In genomic region chr11:61036639-61037038, GRCm38 (mm10) we compare ENCODE assay signal across 11 mouse cellular contexts. TPM values are rescaled to one million over a fixed set of nuclear protein-coding genes. Genes with fewer than 3 reads are reported as not detected.
"Had no signal": no experiment of that assay in that cellular context is flagged by ENCODE, and none has a peak within 500 bp of the region (broad histone marks: within the 10 kb centered on the region; RNA-seq: fewer than 3 reads in every experiment).

No protein-coding gene starts in this region.

- DNase-seq: cerebellum, adult 8-10 months; cerebellum, adult 9-11 months; cerebellum, postnatal 14 days; embryo, embryonic 11 days; forebrain, postnatal 0 days; gastrocnemius, adult 2 months; gastrocnemius, postnatal 10 days; gastrocnemius, postnatal 25 days; heart, adult 18-20 months had no signal

RNA-seq across cellular contexts. Expression of gene Kcnj12, which starts 14.3 kb away (rescaled TPM):
- total RNA-seq: common myeloid progenitor, adult 5-6 weeks; granulocyte monocyte progenitor cell, adult 5-6 weeks had no signal
